Mouse (Mus musculus) intestine, postnatal 0 days (tissue): ENCODE measurements around the gene Cntf. TPM values are rescaled to one million over a fixed set of nuclear protein-coding genes. Genes with fewer than 3 reads are reported as not detected.
"Not testable (repeated sequence)": the region's sequence is repeated elsewhere in the genome, so short reads cannot be mapped to it uniquely, and the experiment has no call there.

Experiments
- ATAC-seq: fragments of 200-750 bp; cut with Nextera tagmentation; 2 replicates; pipeline ENCODE4 v1.8.0; 2017; ENCODE audit warnings: mild to moderate bottlenecking, moderate TSS enrichment, moderate library complexity
- H3K27ac ChIP-seq: fragments of 300-500 bp; sonication (generic); 2 replicates; pipeline ENCODE4 v1.5.1; 2014; ENCODE audit warnings: mild to moderate bottlenecking, low read depth, low read length, moderate library complexity
- H3K27me3 ChIP-seq: fragments of 300-500 bp; sonication (generic); replicated peaks from 2 replicates; pipeline ENCODE4 v1.6.1; 2014; ENCODE audit warnings: low read length, mixed read lengths; ENCODE audit not compliant: control insufficient read depth, insufficient read depth
- H3K36me3 ChIP-seq: fragments of 300-500 bp; sonication (generic); 2 replicates; pipeline ENCODE4 v1.6.1; 2014; ENCODE audit warnings: mild to moderate bottlenecking, moderate library complexity; ENCODE audit not compliant: control insufficient read depth, insufficient read depth
- H3K4me1 ChIP-seq: fragments of 300-500 bp; sonication (generic); replicated peaks from 2 replicates; pipeline ENCODE4 v1.6.1; 2014; ENCODE audit warnings: antibody characterized with exemption, low read length, mixed read lengths; ENCODE audit not compliant: control insufficient read depth, insufficient read depth
- H3K4me2 ChIP-seq: fragments of 300-500 bp; sonication (generic); replicated peaks from 2 replicates; pipeline ENCODE4 v1.6.1; 2014; ENCODE audit warnings: low read depth, mild to moderate bottlenecking, moderate library complexity
- H3K4me3 ChIP-seq: fragments of 300-500 bp; sonication (generic); 2 replicates; pipeline ENCODE4 v1.5.1; 2014; ENCODE audit warnings: low read depth, low read length
- H3K9ac ChIP-seq: fragments of 300-500 bp; sonication (generic); 2 replicates; pipeline ENCODE4 v1.6.1; 2014; ENCODE audit warnings: mild to moderate bottlenecking, low read depth, low read length
- H3K9me3 ChIP-seq: fragments of 300-500 bp; sonication (generic); 2 replicates; pipeline ENCODE4 v1.6.1; 2016; ENCODE audit warnings: mixed run types; ENCODE audit not compliant: control insufficient read depth
- CTCF ChIP-seq: sonication (generic); IDR thresholded peaks from 2 replicates; pipeline ENCODE4 v1.5.1; 2016; ENCODE audit warnings: low read depth, mild to moderate bottlenecking, control low read depth, antibody characterized with exemption, moderate library complexity
- WGBS: fragments of 180-500 bp; shearing (Covaris S2); extraction: QIAGEN DNeasy Blood & Tissue Kit; methylation state at CpG from one replicate; pipeline ENCODE4 v1.1.7; 2014; 5-methylcytosine and 5-hydroxymethylcytosine counted together
- polyA plus RNA-seq: library from polyadenylated mRNA; unstranded; fragments of >200 nt; fragmentation: Nextera tagmentation; extraction: Ambion mirVana; gene quantifications from 2 replicates; pipeline ENCODE4 v1.2.1, GENCODE M21; 2015

Gene Cntf
- polyA plus RNA-seq, 1 experiment from 2014 or later: 1.1 TPM

GRCm38 (mm10) chr19:12756286-12756685 is 9.1 kb downstream of the Cntf start:
- H3K9me3 ChIP-seq: no peaks in the 10 kb centered on the region
- WGBS: 82% methylated on average over 3 of the region's 3 CpGs
- ATAC-seq: no peak

GRCm38 (mm10) chr19:12731950-12732349 is 33.5 kb downstream of the Cntf start:
- Histone ChIP-seq H3K27ac (no peak overlapping the region), H3K9me3 (no peaks in the 10 kb centered on the region; the same call in 1 of the 2 replicates), H3K36me3 (no peaks in the 10 kb centered on the region), H3K27me3 (no peaks in the 10 kb centered on the region), H3K4me2 (no peak overlapping the region), H3K4me1 (no peaks in the 10 kb centered on the region), H3K4me3 (no peak overlapping the region), H3K9ac (no peak overlapping the region)
- TF ChIP-seq CTCF: no peak
- 70% methylated on average over 2 of the region's 2 CpGs for WGBS
- no peak for ATAC-seq

More at GRCm38 (mm10) chr19:12756286-12756685, 9.1 kb downstream of the Cntf start:
- H3K9ac ChIP-seq: no peak overlapping the region
- no peaks in the 10 kb centered on the region for H3K36me3 ChIP-seq
- H3K4me3 ChIP-seq: no peak overlapping the region
- H3K27me3 ChIP-seq: no peaks in the 10 kb centered on the region
- H3K27ac ChIP-seq: no peak overlapping the region
- H3K4me2 ChIP-seq: no peak overlapping the region
- TF ChIP-seq CTCF: no peak
- H3K4me1 ChIP-seq: no peaks in the 10 kb centered on the region

- H3K4me2 ChIP-seq: no peak overlapping the region
- no peaks in the 10 kb centered on the region; the same call in 1 of the 2 replicates for H3K9me3 ChIP-seq
- TF ChIP-seq CTCF: no peak
- H3K9ac ChIP-seq: no peak overlapping the region
- no peak overlapping the region for H3K27ac ChIP-seq
- 84% methylated on average over 1 of the region's 1 CpGs for WGBS
- no peaks in the 10 kb centered on the region for H3K4me1 ChIP-seq
- no peaks in the 10 kb centered on the region for H3K27me3 ChIP-seq
- no peaks in the 10 kb centered on the region for H3K36me3 ChIP-seq
- no peak for ATAC-seq
- H3K4me3 ChIP-seq: no peak overlapping the region
Measured at GRCm38 (mm10) chr19:12731036-12731435, 34.4 kb downstream of the Cntf start.

- no peak for TF ChIP-seq CTCF
- Histone ChIP-seq H3K4me2 (no peak overlapping the region), H3K36me3 (no peaks in the 10 kb centered on the region), H3K4me3 (no peak overlapping the region), H3K9me3 (no peaks in the 10 kb centered on the region), H3K27ac (no peak overlapping the region), H3K27me3 (no peaks in the 10 kb centered on the region), H3K4me1 (no peaks in the 10 kb centered on the region), H3K9ac (no peak overlapping the region)
- WGBS: 73% methylated on average over 1 of the region's 1 CpGs
- no peak for ATAC-seq
Measured at GRCm38 (mm10) chr19:12725851-12726250, 39.6 kb downstream of the Cntf start.

- no peak overlapping the region for H3K4me3 ChIP-seq
- no peaks in the 10 kb centered on the region for H3K36me3 ChIP-seq
- no peaks in the 10 kb centered on the region for H3K4me1 ChIP-seq
- TF ChIP-seq CTCF: peak; percentile 59
- no peaks in the 10 kb centered on the region for H3K9me3 ChIP-seq
- H3K9ac ChIP-seq: no peak overlapping the region
- ATAC-seq: no peak
- WGBS: 74% methylated on average over 2 of the region's 3 CpGs
- H3K4me2 ChIP-seq: no peak overlapping the region
- H3K27ac ChIP-seq: no peak overlapping the region
- H3K27me3 ChIP-seq: no peaks in the 10 kb centered on the region
Measured at GRCm38 (mm10) chr19:12722308-12722707, 43.1 kb downstream of the Cntf start.

- not testable (repeated sequence) for H3K27me3 ChIP-seq, H3K36me3 ChIP-seq, H3K9me3 ChIP-seq, ATAC-seq, H3K4me1 ChIP-seq, H3K4me3 ChIP-seq, H3K4me2 ChIP-seq, H3K27ac ChIP-seq, H3K9ac ChIP-seq
- WGBS: 91% methylated on average over 7 of the region's 7 CpGs
Measured at GRCm38 (mm10) chr19:12721596-12721995, 43.8 kb downstream of the Cntf start.

GRCm38 (mm10) chr19:12720919-12721318 is 44.5 kb downstream of the Cntf start:
- H3K27ac ChIP-seq, H3K4me1 ChIP-seq, H3K27me3 ChIP-seq, ATAC-seq, H3K9me3 ChIP-seq, H3K4me3 ChIP-seq, H3K36me3 ChIP-seq, H3K9ac ChIP-seq, H3K4me2 ChIP-seq: not testable (repeated sequence)
- 84% methylated on average over 5 of the region's 5 CpGs for WGBS
